Mouse (Mus musculus): ENCODE data around the gene Pde6h.

- no peak for TF ChIP-seq CTCF (IDR thresholded peaks at IDR 0.05; ENCODE audit: low read depth, low read length)
- no peak for TF ChIP-seq GATA1 (IDR thresholded peaks at IDR 0.05; ENCODE audit: borderline replicate concordance, low read length)
- TF ChIP-seq TAL1 (conservative IDR thresholded peaks at IDR 0.05; ENCODE audit: low read depth, low read length), result no peak
These were observed 2.0 kb upstream of the Pde6h start for GRCm38 (mm10) chr6:136921601-136922000.

Measured in G1E (cell line).